Mouse (Mus musculus) mouse embryonic stem cell (cell line): ENCODE measurements around the gene Hacd4.
"Not testable (repeated sequence)": the region's sequence is repeated elsewhere in the genome, so short reads cannot be mapped to it uniquely, and the experiment has no call there.

Experiments used
- in situ Hi-C, 2 experiments: fragments of 300-500 bp; cut with MboI; formaldehyde crosslinking; loops; 1 replicate in 1 of 2; 3 replicates in 1 of 2; pipeline ENCODE4 v1.14.3; 2019 to 2020; ENCODE audit warnings: low sequenced_read_pairs in 2 of 2, low pct_unique_long_range_greater_than_20kb in 1 of 2, mixed read lengths in 1 of 2; ENCODE audit not compliant: unreplicated experiment in 1 of 2

Gene Hacd4

DNA sequence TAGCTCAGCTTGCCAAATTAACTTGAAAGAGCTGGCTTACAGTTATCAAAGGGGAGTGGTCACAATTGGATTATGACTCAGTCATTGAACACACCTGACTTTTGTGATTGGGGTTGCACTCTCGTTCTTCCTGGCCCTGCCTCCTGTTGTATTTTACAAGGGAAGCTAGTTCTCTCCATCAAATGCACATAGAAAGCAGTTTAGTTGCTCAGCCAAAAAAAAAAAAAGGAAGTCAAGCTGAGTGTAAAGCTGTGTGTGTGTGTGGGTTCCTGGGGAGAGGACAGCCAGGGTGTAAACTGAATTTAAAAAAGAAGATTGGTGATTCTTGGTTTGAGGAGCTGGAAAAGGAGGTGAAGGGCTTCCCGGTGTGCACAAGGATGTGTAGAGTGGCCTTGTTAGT, 811 bp downstream of the Hacd4 start:
- in situ Hi-C loops: no loop called here

DNA sequence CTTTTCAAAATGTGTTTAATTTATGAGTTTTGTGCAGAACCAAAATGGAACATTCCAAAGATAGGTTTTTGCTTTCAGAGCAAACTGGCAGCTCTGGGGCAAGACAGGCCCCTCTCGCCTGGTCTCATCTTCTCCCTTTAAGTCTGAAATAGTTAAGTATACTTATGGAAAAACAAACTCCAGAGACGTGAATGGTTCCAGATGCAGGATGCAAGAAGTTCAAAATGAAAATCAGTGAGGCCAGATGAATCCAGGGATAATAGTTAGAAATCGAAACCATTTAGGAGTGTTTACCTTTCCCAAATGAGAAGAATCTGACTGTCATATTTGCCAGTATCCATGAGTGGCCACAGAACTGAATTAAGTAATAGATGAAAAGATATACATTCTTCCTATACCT, 1.6 kb downstream of the Hacd4 start:
- in situ Hi-C loops: no loop called here

DNA sequence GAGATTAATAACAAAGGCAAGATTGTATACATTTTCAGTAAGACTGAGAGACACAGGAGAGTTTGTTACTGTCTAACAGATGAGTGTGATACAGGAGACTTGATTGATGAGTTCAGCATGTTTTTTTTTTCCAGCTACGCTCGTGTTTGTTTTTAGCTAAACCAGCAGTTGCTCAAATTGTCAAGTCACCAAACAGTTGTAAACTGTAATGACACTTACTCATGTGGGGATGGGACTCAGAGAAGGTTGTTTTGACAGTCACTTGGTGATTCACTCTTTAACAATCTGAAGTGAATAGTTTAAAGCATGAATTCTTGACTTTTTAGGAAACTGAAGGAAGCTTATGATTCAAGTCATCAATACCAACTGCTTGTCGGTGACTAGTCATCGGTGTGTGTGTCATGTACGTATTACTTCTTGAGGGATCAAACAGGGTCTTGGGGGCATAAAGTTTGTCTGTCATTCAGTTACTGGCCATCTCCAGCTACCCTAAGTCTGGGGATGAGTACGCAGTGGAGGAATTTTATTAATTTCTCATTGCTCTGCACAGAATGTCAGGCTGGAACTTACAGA, 2.0 kb downstream of the Hacd4 start:
- in situ Hi-C loops: no loop called here

DNA sequence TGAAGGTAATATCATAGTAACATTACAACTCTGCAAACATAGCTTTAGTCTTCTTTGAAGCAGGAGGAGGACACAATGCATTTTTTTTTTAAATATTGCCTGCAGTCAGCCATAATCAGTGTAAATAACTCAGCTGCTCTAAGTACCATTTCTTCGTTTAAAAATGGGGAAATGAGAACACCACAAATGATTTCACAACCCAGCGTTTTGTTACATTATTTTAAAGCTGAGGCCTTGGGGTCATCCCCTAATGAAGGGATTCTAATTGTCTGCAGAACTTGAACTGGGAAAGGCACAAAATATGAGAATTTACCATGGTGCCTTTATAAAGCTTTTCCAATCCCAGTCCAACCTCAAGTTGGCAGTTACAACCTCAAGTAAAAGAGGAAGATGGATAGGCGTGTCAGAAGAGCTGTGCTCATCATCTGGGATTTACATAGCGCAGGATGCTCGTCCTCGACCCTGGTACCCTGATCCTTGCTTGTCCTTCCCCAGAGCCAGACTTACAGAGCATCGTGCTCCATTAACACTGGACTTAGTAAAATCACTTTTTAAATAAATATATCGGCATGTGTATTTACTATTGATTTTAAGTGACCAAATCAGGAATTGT, 6.2 kb downstream of the Hacd4 start:
- in situ Hi-C loops: no loop called here

DNA sequence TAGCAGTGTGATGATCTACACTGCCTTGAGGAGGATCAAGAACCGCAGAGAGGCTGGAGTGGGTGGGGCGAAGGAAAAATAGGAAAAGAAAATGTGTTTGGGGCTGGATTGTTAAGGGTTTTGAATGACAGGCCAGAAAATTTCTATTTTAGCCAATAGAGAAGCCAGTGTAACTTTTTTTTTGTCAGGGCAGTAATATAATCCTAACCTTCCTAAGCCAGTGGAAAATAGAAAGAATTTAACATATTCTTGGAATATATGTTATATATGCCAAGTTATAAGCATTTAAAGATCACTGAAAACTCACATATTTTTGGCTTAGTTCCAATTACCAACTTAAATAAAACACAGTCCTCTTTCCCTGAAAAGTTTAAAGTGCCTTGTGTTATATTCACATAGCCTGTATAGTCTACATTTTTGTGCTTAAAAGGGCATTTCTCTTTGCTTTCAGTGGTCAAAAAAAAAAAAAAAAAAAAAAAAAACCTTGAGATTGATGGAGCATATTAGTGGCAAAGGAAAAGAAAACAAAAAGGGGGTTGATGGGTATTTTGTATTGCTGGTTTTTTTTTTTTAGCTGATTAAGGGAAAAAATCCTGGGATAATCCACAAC, 11.0 kb downstream of the Hacd4 start:
- in situ Hi-C loops: no loop called here

DNA sequence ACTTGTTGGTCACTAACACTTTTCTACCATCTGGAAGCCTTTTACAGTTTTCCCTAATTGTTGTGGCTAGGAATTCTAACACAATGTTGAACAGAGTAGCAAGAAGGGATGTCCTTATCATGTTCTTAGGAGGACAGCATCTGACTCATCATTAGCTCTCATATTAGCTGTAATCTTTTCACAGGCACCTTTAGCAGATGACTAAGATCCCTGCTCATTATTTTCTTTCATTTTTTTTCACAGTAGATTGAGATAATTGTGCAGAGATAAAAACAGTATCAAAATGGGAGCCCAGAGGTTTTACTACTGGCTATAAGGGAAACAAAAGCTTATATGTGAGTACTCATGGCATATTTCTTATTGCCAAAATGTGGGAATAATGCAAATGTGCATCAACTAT, 14.2 kb downstream of the Hacd4 start:
- in situ Hi-C loops: no loop called here

DNA sequence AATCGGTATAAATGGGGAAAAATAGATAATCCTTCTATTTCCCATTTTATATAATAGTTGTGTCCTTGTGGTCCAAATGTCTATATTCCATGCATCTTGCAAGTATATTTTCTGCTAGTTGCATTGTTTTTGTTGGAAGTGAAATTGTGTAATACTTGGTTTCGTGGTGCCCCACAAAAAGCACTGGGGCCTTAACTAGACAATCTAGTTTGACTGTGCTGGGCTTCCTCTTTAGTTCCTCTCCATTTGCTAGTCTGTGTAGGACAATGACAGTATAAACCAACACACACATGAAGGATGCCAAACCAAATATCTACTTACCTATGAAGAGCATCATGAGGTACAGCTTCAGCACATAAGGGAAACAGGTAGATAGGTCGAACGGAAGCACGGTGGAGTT, 19.4 kb downstream of the Hacd4 start:
- in situ Hi-C loops: no loop called here

DNA sequence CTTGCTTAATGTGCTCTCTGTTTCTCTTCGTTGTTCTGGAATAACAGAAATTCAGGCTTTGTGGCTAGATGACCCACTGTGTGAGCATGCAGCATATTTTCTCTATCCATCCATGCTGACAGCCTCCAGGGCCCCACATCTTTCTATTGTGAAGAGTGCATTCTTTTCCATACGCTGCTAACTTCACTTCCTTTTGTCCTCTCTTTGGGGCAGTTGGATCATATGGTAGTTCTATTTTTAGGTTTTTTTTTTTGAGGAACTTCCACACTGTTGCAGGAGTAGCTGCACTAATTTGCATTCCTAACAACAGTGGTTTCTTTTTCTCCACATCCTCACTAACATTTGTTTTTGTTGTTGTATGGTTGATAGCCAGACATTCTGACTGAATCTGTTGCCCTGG, 23.7 kb downstream of the Hacd4 start:
- in situ Hi-C loops: no loop called here

DNA sequence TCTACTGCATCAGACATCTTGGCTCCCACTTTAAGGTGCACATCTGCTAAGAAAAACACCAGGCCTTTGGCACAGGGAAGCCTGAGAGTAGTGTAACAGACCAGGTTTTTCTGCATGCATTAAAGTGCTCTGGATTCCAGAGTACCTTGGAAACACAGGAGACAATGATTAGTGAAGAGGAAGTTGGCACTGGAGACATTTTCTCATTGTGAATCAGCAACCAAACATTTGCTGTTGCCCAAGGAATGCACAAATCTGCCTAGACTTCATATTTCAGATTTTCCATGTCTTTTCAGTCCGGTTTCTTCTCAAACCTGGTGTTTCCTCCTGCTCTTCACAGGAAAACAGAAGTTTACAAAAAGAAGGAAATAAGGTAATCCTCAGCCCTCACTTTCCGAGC, 26.4 kb downstream of the Hacd4 start:
- in situ Hi-C loops: no loop called here

DNA sequence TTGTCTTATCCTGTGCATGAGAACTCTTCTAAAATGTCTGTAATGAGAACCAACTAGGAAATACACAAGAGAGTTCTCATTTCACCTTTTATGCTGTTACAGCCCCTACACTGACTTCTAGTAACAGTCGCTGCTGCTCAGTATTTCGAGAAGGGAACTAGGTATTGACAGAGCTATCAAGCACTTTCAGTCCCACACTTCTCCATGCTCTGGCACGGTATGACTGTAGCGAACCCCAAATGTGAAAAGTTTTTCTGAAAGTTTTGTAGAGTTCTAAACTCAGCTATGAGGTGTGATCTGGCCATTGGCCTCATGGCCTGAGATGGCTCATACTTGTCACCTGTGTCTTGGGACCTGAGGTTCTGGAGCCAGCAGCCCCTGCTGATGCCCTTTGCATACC, 29.4 kb downstream of the Hacd4 start:
- in situ Hi-C loops: no loop called here

DNA sequence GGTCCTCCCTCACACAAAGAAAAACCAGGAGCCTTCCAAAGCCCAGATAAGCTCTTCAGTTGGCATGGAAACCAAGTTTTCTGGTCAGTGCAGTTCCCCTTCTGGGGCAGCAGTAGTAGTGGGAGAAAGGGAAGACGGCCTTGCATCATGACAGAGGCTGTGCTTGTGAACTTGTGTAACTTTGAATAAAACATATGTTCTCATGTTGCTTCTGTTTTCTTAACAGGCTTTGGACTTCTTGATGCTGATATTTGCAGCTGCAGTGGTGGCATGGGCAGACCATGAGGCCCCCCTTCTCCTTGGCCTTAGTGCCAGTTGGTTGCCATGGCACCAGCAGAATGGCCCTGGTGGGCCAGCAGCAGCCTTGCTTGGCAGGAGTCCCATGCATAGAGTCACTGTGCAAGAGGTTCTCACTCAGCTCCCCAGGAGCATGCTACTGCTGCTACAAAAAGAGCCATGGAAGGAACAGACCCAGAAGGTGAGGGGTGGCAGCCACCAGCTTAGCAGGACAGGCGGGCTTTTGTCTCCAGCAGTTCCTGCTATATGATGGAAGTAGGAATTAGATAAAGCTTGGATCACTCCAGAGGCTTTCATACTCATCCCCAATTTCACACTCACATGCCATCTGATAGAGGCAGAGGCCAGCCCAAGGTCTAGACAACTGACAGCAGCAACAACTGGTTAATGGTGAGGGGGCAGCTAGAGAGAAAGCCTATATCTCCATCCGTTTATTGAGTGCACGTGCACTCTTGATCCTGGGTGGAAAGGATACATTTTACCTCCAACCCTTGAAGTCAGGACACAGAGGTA, 31.6 kb downstream of the Hacd4 start:
- in situ Hi-C loops: no loop called here

DNA sequence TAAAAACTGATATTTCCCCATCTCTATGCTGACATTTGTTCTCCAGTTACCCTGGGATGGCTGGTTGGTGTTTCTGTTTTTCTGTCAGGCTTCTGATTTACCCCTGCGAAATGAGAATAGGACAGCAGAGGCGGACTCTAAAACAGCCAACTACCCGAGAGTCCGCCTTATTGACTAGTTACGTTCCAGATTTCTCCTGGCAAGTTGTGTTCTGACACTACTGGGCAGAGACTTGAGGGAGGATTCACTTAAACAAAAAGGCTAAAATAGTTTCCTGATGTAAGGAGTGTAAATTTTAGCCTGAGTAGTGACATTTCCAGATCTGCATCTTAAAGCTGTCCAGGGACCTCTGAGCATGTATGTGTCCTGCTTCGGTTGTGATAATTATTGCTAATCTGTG, 35.8 kb downstream of the Hacd4 start:
- in situ Hi-C loops: no loop called here

DNA sequence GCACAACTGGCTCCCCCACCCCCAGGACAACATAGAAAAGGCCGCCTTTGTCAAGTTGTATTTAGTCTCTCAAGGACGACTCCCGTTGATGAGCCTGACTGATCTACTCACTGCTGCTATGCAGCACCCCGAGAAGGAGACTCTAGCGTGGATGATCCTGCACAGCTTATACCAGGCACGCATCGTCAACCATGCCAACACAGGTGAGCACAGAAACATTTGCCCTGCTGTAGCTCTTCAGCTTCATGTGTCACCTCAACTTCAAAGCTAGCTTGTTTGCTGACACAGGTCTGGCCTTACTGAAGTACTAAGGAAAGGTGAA, 37.8 kb downstream of the Hacd4 start:
- in situ Hi-C loops: no loop called here

DNA sequence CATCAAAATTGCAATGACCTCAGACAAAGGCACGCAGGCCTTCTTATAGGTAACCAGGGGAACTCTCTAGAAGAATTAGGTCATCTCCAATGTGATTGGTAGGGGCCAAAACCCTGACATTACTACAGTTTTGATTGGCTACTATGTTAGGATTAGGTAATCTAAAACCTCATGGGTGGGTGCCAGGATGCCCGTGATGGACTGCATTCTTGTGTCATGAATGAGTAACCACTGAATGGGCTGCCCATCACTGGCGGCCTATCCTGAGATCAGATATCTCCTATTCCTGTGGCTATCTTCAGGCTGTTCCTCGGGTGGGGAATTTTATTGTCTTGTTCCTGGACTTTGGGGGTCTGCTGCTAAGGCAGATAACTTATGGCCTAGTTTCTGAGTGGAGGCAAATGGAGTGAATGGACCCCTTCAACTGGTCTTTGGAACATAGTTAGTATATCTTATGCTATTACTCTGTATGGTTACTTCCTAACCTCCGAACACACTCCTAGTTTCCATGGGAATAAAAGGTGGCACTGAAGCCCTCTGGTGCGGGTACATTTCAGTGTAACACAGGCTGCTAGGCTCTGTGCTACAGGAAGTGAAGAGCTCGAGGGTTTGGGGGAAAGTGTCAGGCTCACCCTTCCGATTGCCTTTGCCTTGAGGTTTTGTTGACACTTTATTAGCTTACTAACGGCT, 38.3 kb downstream of the Hacd4 start:
- in situ Hi-C loops: no loop called here

DNA sequence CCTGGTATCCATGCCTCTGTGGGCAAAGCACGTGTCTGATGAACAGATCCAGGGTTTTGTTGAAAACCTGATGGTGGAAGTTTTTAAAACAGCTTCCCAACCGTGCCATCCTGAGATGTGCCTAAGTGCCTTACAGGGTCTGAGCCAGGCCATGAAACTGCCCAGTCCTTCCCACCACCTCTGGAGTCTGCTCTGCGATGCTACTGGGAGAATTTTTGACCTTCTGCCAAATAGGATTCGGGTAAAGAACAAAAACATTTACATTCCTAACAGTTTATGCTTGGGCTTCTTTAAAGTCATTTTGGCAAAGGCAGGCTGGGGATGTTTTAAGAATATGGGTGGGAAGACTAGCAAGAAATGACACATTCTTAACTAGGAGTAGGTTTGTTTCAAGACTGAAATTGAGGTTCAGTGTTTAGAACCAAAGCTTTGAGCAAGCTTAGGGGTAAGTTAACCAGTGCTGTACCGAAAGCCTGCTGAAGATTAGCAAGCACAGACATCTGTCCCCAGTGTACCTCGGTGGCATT, 41.7 kb downstream of the Hacd4 start:
- in situ Hi-C loops: no loop called here

DNA sequence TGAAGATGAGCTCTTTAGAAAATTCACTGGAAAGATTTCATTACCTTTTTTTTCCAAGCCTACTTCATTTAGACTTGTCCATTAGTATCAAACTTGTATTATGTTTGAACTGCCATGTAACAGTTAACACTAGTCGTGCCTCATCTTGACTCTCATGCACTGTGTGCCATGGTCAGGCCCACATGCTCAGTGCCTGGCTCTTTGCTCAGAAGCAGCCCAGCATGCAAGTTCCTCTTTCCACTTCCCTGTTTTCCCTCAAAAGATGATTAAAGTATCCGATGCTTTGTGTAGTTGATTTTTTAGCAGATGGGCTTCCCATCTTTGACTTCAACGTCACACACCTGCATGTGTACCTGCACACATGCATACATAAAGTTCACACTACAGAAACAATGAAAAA, 43.0 kb downstream of the Hacd4 start:
- in situ Hi-C loops: no loop called here

DNA sequence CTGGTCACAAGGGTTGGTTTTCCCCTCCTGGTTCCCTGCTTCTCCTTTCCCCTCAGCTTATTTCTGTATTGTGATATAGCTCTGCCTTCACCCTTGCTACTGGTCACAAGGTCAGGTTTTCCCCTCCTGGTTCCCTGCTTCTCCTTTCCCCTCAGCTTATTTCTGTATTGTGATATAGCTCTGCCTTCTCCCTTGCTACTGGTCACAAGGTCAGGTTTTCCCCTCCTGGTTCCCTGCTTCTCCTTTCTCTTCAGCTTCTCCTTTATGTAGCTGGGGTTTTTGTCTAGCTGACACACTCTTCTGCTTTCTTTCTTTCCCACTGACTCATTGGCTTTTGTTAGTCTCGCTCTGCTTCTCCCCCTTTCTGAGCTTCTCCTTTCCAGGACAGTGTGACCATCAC, 48.1 kb downstream of the Hacd4 start:
- in situ Hi-C loops: not testable (repeated sequence)

DNA sequence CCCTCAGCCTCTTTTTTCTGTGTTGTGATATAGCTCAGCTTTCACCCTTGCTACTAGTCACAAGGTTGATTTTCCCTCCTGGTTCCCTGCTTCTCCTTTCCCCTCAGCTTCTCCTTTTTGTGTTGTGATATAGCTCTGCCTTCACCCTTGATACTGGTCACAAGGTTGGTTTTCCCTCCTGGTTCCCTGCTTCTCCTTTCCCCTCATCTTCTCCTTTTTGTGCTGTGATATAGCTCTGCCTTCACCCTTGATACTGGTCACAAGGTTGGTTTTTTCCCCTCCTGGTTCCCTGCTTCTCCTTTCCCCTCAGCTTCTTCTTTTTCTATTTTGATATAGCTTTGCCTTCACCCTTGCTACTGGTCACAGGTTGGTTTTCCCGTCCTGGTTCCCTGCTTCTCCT, 48.7 kb downstream of the Hacd4 start:
- in situ Hi-C loops: no loop called here
